Mouse (Mus musculus): ENCODE measurements around the gene Golga1. TPM values are rescaled to one million over a fixed set of nuclear protein-coding genes. Genes with fewer than 3 reads are reported as not detected.

The Golga1 gene
- polyA plus RNA-seq, 1 experiment from 2014 or later, result 26.7 TPM

DNA sequence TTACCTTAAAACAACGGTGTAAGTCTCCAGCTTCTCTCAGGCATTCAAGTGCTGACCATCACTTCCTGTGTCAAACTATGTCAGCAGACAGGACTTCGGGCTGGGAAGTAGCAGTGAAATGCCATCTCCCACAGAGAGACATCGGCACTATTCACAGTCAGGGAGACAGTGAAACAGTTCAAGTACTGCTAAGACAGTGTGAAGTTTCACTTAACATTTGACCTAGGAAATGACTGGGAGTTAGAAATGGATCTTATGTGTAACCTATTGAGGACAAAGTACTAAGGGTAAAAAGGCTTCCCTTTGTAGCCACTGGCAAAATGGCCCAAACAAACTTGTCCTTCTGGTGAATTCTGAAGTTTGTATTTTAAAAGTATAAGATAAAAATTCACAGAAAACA, 17.4 kb upstream of the Golga1 start:
- H3K4me1 ChIP-seq (replicated peaks; ENCODE audit: control insufficient read depth, insufficient read depth, low read length), result no peaks in the 10 kb centered on the region
- H3K9ac ChIP-seq (ENCODE audit: low read depth, low read length), result no peak overlapping the region
- 91% methylated on average over 3 of the region's 3 CpGs for WGBS
- no peak overlapping the region for H3K27ac ChIP-seq (ENCODE audit: low read depth, low read length)
- H3K4me2 ChIP-seq (replicated peaks; ENCODE audit: low read depth), result no peak overlapping the region
- no peak for TF ChIP-seq CTCF (IDR thresholded peaks at IDR 0.05; ENCODE audit: low read depth)
- no peak for ATAC-seq
- no peaks in the 10 kb centered on the region for H3K27me3 ChIP-seq (replicated peaks; ENCODE audit: control insufficient read depth, insufficient read depth, low read length)
- H3K9me3 ChIP-seq (ENCODE audit: control insufficient read depth), result no peaks in the 10 kb centered on the region
- no peak overlapping the region for H3K4me3 ChIP-seq (ENCODE audit: low read depth, low read length)
- H3K36me3 ChIP-seq (ENCODE audit: control insufficient read depth, insufficient read depth), result peaks cover 15% of the 10 kb centered on the region

GRCm38 (mm10) chr2:39070666-39071065, 5.3 kb upstream of the Golga1 start:
- H3K36me3 ChIP-seq (ENCODE audit: control insufficient read depth, insufficient read depth), result no peaks in the 10 kb centered on the region
- no peaks in the 10 kb centered on the region for H3K27me3 ChIP-seq (replicated peaks; ENCODE audit: control insufficient read depth, insufficient read depth, low read length)
- no peak for ATAC-seq
- no peak for TF ChIP-seq CTCF (IDR thresholded peaks at IDR 0.05; ENCODE audit: low read depth)
- H3K27ac ChIP-seq (ENCODE audit: low read depth, low read length), result no peak overlapping the region
- no peaks in the 10 kb centered on the region for H3K9me3 ChIP-seq (ENCODE audit: control insufficient read depth)
- no peak overlapping the region for H3K9ac ChIP-seq (ENCODE audit: low read depth, low read length)
- H3K4me2 ChIP-seq (replicated peaks; ENCODE audit: low read depth), result no peak overlapping the region
- no peak overlapping the region for H3K4me3 ChIP-seq (ENCODE audit: low read depth, low read length)
- H3K4me1 ChIP-seq (replicated peaks; ENCODE audit: control insufficient read depth, insufficient read depth, low read length), result no peaks in the 10 kb centered on the region

DNA sequence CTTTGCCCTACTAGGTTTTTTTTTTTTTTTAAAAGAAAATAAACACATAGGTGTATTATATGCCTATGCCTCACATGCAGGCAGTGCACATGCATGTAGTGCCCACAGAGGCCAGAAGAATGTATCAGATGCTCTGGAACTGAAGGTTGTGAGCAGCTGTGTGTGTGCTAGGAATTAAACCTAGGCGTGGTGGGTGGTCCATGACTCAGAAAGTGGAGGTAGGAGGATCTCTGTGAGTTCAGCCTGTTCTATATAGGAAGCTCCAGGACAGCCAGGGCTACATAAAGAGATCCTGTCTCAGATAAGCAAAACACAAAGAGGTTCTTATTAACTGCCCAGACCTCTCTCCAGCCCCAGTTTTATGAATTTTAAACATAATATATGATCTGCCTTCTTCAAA, 3.8 kb upstream of the Golga1 start:
- no peaks in the 10 kb centered on the region for H3K4me1 ChIP-seq (replicated peaks; ENCODE audit: control insufficient read depth, insufficient read depth, low read length)
- H3K27me3 ChIP-seq (replicated peaks; ENCODE audit: control insufficient read depth, insufficient read depth, low read length), result no peaks in the 10 kb centered on the region
- no peak overlapping the region for H3K4me3 ChIP-seq (ENCODE audit: low read depth, low read length)
- H3K4me2 ChIP-seq (replicated peaks; ENCODE audit: low read depth), result no peak overlapping the region
- no peaks in the 10 kb centered on the region for H3K9me3 ChIP-seq (ENCODE audit: control insufficient read depth)
- no peak for ATAC-seq
- 68% methylated on average over 1 of the region's 1 CpGs for WGBS
- no peaks in the 10 kb centered on the region for H3K36me3 ChIP-seq (ENCODE audit: control insufficient read depth, insufficient read depth)
- no peak overlapping the region for H3K9ac ChIP-seq (ENCODE audit: low read depth, low read length)
- H3K27ac ChIP-seq (ENCODE audit: low read depth, low read length), result no peak overlapping the region
- TF ChIP-seq CTCF (IDR thresholded peaks at IDR 0.05; ENCODE audit: low read depth), result no peak

GRCm38 (mm10) chr2:39064687-39065399, 498 bp downstream of the Golga1 start:
- WGBS, result 2% methylated on average over 25 of the region's 25 CpGs
- peak overlapping the region; percentile 95 for H3K27ac ChIP-seq (ENCODE audit: low read depth, low read length)

GRCm38 (mm10) chr2:39048515-39048914, 16.8 kb downstream of the Golga1 start:
- H3K4me2 ChIP-seq (replicated peaks; ENCODE audit: low read depth), result no peak overlapping the region
- no peaks in the 10 kb centered on the region for H3K4me1 ChIP-seq (replicated peaks; ENCODE audit: control insufficient read depth, insufficient read depth, low read length)
- no peak for ATAC-seq
- H3K27me3 ChIP-seq (replicated peaks; ENCODE audit: control insufficient read depth, insufficient read depth, low read length), result no peaks in the 10 kb centered on the region
- H3K27ac ChIP-seq (ENCODE audit: low read depth, low read length), result no peak overlapping the region
- 97% methylated on average over 1 of the region's 1 CpGs for WGBS
- H3K9me3 ChIP-seq (ENCODE audit: control insufficient read depth), result no peaks in the 10 kb centered on the region
- no peak overlapping the region for H3K4me3 ChIP-seq (ENCODE audit: low read depth, low read length)
- no peak for TF ChIP-seq CTCF (IDR thresholded peaks at IDR 0.05; ENCODE audit: low read depth)
- no peak overlapping the region for H3K9ac ChIP-seq (ENCODE audit: low read depth, low read length)
- H3K36me3 ChIP-seq (ENCODE audit: control insufficient read depth, insufficient read depth), result peaks cover 71% of the 10 kb centered on the region

More at GRCm38 (mm10) chr2:39064687-39065399, 498 bp downstream of the Golga1 start:
- Histone ChIP-seq H3K4me2 (replicated peaks; ENCODE audit: low read depth) (peak overlapping the region; percentile 94), H3K9me3 (ENCODE audit: control insufficient read depth) (no peaks in the 10 kb centered on the region), H3K4me1 (replicated peaks; ENCODE audit: control insufficient read depth, insufficient read depth, low read length) (no peaks in the 10 kb centered on the region), H3K36me3 (ENCODE audit: control insufficient read depth, insufficient read depth) (peaks cover 10% of the 10 kb centered on the region), H3K4me3 (ENCODE audit: low read depth, low read length) (peak overlapping the region; percentile 93), H3K27me3 (replicated peaks; ENCODE audit: control insufficient read depth, insufficient read depth, low read length) (no peaks in the 10 kb centered on the region), H3K9ac (ENCODE audit: low read depth, low read length) (peak overlapping the region; percentile 93)
- no peak for TF ChIP-seq CTCF (IDR thresholded peaks at IDR 0.05; ENCODE audit: low read depth)
- peak; percentile 66 for ATAC-seq

DNA sequence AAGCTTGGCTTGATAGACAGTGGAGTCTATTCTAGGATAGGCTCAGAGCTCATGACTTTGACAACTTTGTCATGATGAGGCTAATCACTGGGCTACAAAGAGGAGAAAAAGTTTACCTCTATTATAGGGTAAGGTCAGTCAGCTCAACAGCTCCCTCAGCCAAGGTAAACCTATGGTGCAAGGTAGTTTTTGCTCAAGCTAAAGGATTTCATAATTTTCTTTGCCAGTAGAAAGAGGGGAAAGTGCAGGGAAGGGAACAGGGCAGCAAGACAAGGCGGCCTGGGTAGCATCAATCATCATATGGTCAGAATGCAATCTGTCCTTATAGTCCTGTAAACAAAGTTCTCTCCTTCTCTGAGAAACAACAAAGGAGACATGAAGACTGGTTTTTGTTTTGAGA, 25.1 kb downstream of the Golga1 start:
- Histone ChIP-seq H3K4me2 (replicated peaks; ENCODE audit: low read depth) (no peak overlapping the region), H3K9ac (ENCODE audit: low read depth, low read length) (no peak overlapping the region), H3K4me1 (replicated peaks; ENCODE audit: control insufficient read depth, insufficient read depth, low read length) (no peaks in the 10 kb centered on the region), H3K27me3 (replicated peaks; ENCODE audit: control insufficient read depth, insufficient read depth, low read length) (no peaks in the 10 kb centered on the region), H3K36me3 (ENCODE audit: control insufficient read depth, insufficient read depth) (peaks cover 66% of the 10 kb centered on the region), H3K27ac (ENCODE audit: low read depth, low read length) (no peak overlapping the region), H3K4me3 (ENCODE audit: low read depth, low read length) (no peak overlapping the region), H3K9me3 (ENCODE audit: control insufficient read depth) (no peaks in the 10 kb centered on the region)
- no peak for ATAC-seq
- 93% methylated on average over 1 of the region's 1 CpGs for WGBS
- no peak for TF ChIP-seq CTCF (IDR thresholded peaks at IDR 0.05; ENCODE audit: low read depth)
